Mouse (Mus musculus) hindbrain, embryonic 11.5 days (tissue): Measurements from ENCODE around the gene Mad2l1. TPM values are rescaled to one million over a fixed set of nuclear protein-coding genes. Genes with fewer than 3 reads are reported as not detected.

ENCODE experiments used
- ATAC-seq: fragments of 200-750 bp; cut with Nextera tagmentation; 2 replicates; pipeline ENCODE4 v1.8.0; 2017; ENCODE audit warnings: mild to moderate bottlenecking, moderate TSS enrichment, moderate library complexity; ENCODE audit not compliant: low FRiP score
- DNase-seq: peaks from one replicate; pipeline ENCODE4 v3.0.0-alpha.2; 2015; ENCODE audit warnings: low spot score
- H3K27ac ChIP-seq: fragments of 300-500 bp; sonication (generic); 2 replicates; pipeline ENCODE4 v1.5.1; 2014; ENCODE audit warnings: mild to moderate bottlenecking, low read depth, low read length
- H3K27me3 ChIP-seq: fragments of 300-500 bp; sonication (generic); 2 replicates; pipeline ENCODE4 v1.6.1; 2014; ENCODE audit warnings: mild to moderate bottlenecking, low read length, moderate library complexity, mixed read lengths; ENCODE audit not compliant: control insufficient read depth, insufficient read depth
- H3K36me3 ChIP-seq: fragments of 300-500 bp; sonication (generic); 2 replicates; pipeline ENCODE4 v1.6.1; 2014; ENCODE audit warnings: mild to moderate bottlenecking, low read length, moderate library complexity, mixed read lengths; ENCODE audit not compliant: control insufficient read depth, insufficient read depth
- H3K4me1 ChIP-seq: fragments of 300-500 bp; sonication (generic); replicated peaks from 2 replicates; pipeline ENCODE4 v1.6.1; 2014; ENCODE audit warnings: low read length, mixed read lengths; ENCODE audit not compliant: control insufficient read depth, insufficient read depth
- H3K4me2 ChIP-seq: fragments of 300-500 bp; sonication (generic); replicated peaks from 2 replicates; pipeline ENCODE4 v1.6.1; 2014; ENCODE audit warnings: mild to moderate bottlenecking, low read depth, low read length
- H3K4me3 ChIP-seq: fragments of 300-500 bp; sonication (generic); 2 replicates; pipeline ENCODE4 v1.5.1; 2014; ENCODE audit warnings: low read depth, low read length
- H3K9ac ChIP-seq: fragments of 300-500 bp; sonication (generic); 2 replicates; pipeline ENCODE4 v1.6.1; 2014; ENCODE audit warnings: low read depth, low read length
- H3K9me3 ChIP-seq: fragments of 300-500 bp; sonication (generic); 2 replicates; pipeline ENCODE4 v1.6.1; 2016; ENCODE audit warnings: low read length; ENCODE audit not compliant: control insufficient read depth
- WGBS: fragments of 180-500 bp; shearing (Covaris S2); extraction: QIAGEN DNeasy Blood & Tissue Kit; methylation state at CpG from one replicate; pipeline ENCODE4 v1.1.7; 2014; 5-methylcytosine and 5-hydroxymethylcytosine counted together
- polyA plus RNA-seq: library from polyadenylated mRNA; unstranded; fragments of >200 nt; fragmentation: Nextera tagmentation; extraction: Ambion mirVana; gene quantifications from 2 replicates; pipeline ENCODE4 v1.2.1, GENCODE M21; 2014

Gene Mad2l1
- 99.1 and 121 TPM in 2 replicates for polyA plus RNA-seq

DNA sequence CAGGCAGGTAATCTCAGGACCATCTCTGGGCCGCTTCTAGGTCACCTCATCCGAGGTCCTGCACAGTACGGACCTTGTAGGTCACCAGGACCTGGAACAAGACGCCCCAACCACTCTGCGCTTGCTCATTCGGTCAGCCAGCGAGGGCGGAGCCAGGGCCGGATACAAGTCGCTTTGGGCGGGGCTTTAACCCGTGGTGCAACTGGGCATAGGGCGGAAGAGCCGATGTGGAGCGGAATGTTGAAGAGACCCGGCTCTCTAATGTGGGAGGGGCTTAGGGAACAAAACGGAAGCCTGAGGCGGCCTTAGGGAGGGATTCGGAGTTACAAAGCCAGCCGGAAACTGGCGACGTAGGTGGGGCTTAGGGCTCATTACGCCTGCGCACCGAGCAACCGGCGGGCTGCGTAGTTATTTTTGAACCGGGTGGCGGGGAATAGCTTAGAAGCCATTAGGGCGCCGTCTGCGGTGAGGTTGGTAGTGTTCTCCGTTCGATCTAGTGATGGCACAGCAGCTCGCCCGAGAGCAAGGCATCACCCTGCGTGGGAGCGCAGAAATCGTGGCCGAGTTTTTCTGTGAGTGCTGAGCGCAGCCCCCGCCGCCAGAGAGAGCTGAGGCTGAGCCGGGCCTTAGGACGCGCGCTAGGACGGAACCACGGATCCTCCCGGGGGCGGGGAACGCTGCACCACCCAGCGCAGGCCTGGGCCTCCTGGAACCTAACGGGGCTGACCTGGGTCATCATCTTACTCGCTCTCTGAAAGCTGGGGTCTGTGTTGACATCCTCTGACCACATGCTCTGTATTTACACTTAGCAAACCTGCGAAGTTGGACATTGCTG lies at the start of gene Mad2l1:
Mad2l1 (plus strand) TSS at position 363 of the 835 bp plus-strand sequence.
- Histone ChIP-seq H3K4me1 (0 out of 2 replicates have a peak, but pooled peaks cover 2% of the 10 kb centered on the region), H3K9ac (peak within 1 kb of the TSS; percentile 62), H3K27me3 (no peaks in the 10 kb centered on the region), H3K9me3 (no peaks in the 10 kb centered on the region), H3K4me2 (peak within 1 kb of the TSS; percentile 54), H3K4me3 (peak within 1 kb of the TSS; percentile 60), H3K36me3 (no peaks in the 10 kb centered on the region), H3K27ac (peak within 1 kb of the TSS; percentile 47)
- ATAC-seq: peak; percentile 99
- peak; percentile 99 for DNase-seq
- under 1% methylated on average over 57 of the region's 57 CpGs for WGBS

DNA sequence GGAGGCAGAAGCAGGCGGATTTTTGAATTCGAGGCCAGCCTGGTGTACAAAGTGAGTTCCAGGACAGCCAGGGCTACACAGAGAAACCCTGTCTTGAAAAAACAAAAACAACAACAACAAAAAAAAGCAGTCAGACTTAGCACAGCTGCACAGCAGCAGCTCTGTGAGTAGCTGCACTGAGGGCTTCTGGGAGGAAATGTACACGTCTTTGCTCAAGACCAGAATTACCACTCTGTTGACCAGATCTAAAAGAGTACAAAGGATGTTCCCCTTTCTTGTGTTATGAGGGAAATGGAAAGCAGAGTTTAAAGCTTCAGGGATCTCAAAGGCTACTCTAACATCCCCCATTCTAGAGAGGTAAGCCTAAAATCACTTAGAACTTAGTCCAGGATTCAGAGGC lies 41.5 kb upstream of the Mad2l1 start:
- Histone ChIP-seq H3K9me3 (no peaks in the 10 kb centered on the region), H3K27ac (no peak overlapping the region), H3K9ac (no peak overlapping the region), H3K36me3 (no peaks in the 10 kb centered on the region), H3K4me2 (no peak overlapping the region), H3K4me1 (no peaks in the 10 kb centered on the region), H3K4me3 (no peak overlapping the region), H3K27me3 (no peaks in the 10 kb centered on the region)
- DNase-seq (no peak), ATAC-seq (no peak)
- WGBS: 85% methylated on average over 3 of the region's 3 CpGs

DNA sequence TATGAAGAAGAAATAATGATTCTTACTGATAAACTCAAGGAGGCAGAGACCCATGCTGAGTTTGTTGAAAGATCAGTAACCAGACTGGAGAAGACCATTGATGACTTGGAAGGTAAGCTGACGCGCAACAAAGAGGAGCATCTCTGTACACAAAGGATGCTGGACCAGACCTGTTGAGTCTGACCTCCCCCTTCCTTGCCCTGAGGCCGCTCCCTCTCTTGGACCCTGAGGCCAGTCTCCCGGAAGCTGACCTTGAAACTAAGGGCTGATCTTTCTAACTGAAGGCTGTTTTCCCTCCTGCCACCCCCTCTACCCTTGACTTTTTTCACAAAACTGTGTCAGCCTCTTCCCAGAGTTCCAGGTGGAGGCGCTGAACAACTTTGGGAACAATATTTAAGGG lies 18.8 kb upstream of the Mad2l1 start:
- no peak for ATAC-seq
- no peaks in the 10 kb centered on the region for H3K9me3 ChIP-seq
- no peak overlapping the region for H3K4me2 ChIP-seq
- H3K9ac ChIP-seq: no peak overlapping the region
- H3K4me3 ChIP-seq: no peak overlapping the region
- H3K27me3 ChIP-seq: no peaks in the 10 kb centered on the region
- no peak for DNase-seq
- H3K4me1 ChIP-seq: no peaks in the 10 kb centered on the region
- H3K27ac ChIP-seq: no peak overlapping the region
- 95% methylated on average over 5 of the region's 5 CpGs for WGBS
- H3K36me3 ChIP-seq: no peaks in the 10 kb centered on the region

DNA sequence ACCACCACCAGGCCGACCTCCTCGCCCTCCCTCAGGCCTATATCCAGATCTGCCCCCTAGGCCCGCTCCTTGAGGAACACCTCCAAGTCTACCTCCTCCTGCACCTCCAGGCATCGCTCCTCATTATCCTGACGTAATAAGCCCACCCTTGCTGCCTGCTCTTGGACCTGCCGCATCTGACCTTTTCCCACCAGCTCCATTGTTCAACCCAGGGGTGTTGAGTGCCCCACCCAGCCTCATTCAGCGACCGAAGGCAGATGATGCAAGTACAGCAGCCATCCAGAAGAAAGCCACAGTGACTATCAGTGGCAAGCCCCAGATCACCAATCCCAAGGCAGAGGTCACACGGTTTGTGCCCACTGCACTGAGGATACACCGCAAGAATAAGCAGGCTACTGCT lies 6.8 kb upstream of the Mad2l1 start:
- no peaks in the 10 kb centered on the region for H3K36me3 ChIP-seq
- 96% methylated on average over 10 of the region's 10 CpGs for WGBS
- H3K9ac ChIP-seq: no peak overlapping the region
- no peaks in the 10 kb centered on the region for H3K4me1 ChIP-seq
- H3K4me2 ChIP-seq: no peak overlapping the region
- no peak overlapping the region for H3K4me3 ChIP-seq
- DNase-seq (no peak), ATAC-seq (no peak)
- no peaks in the 10 kb centered on the region for H3K9me3 ChIP-seq
- no peak overlapping the region for H3K27ac ChIP-seq
- H3K27me3 ChIP-seq: no peaks in the 10 kb centered on the region

DNA sequence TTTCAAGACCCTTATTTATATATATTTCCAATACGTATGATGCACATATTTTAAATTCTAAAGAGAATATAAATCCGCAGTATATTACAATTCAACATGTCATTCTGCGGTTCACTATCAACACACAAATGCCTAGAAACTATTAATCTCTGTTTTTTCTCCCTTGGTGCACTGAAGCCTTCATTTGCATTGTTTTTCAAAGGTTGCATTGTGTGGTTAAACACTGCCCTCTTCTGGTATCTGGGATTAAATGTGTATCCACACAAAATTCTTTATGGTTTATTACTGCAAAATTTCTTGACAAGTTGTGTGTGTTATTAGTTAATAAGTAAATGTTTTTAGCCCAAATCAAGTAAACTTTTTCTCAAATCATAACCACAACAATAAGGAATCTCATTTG lies 1.9 kb upstream of the Mad2l1 start:
- WGBS: 34% methylated on average over 3 of the region's 3 CpGs
- Histone ChIP-seq H3K4me2 (no peak overlapping the region), H3K27me3 (no peaks in the 10 kb centered on the region), H3K4me1 (0 out of 2 replicates have a peak, but pooled peaks cover 2% of the 10 kb centered on the region), H3K4me3 (no peak overlapping the region), H3K36me3 (no peaks in the 10 kb centered on the region), H3K9ac (no peak overlapping the region), H3K9me3 (no peaks in the 10 kb centered on the region), H3K27ac (no peak overlapping the region)
- DNase-seq (peak; percentile 73), ATAC-seq (no peak)

DNA sequence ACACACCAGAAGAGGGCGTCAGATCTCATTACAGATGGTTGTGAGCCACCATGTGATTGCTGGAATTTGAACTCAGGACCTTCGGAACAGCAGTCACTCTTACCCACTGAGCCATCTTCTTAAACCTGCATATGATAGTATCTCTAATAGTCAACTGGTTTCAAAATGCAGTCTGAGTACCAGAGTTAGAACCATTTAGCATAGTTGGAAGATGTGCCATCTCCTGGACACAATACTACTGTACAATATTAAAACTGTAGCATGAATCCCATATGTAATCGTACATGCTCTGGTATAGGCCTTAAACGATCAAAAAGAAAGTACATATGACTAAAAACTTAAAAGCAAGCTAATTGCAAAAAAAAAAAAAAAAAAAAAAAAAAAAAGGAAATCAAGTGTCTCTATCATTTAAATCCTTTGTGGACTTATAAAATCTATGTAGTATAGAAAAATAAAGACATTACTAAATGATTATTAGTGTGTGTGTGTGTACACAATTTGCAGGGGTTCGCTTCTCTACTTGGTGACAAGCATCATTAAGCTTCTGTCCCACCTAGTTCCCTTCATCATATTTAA lies 736 bp upstream of the Mad2l1 start:
- WGBS: 81% methylated on average over 5 of the region's 5 CpGs
- H3K27me3 ChIP-seq: no peaks in the 10 kb centered on the region
- peak overlapping the region; percentile 47 for H3K27ac ChIP-seq
- H3K4me1 ChIP-seq: 0 out of 2 replicates have a peak, but pooled peaks cover 2% of the 10 kb centered on the region
- peak overlapping the region; percentile 60 for H3K4me3 ChIP-seq
- no peaks in the 10 kb centered on the region for H3K36me3 ChIP-seq
- DNase-seq: no peak
- peak overlapping the region; percentile 27 for H3K4me2 ChIP-seq
- H3K9ac ChIP-seq: peak overlapping the region; percentile 21
- no peak for ATAC-seq
- H3K9me3 ChIP-seq: no peaks in the 10 kb centered on the region

DNA sequence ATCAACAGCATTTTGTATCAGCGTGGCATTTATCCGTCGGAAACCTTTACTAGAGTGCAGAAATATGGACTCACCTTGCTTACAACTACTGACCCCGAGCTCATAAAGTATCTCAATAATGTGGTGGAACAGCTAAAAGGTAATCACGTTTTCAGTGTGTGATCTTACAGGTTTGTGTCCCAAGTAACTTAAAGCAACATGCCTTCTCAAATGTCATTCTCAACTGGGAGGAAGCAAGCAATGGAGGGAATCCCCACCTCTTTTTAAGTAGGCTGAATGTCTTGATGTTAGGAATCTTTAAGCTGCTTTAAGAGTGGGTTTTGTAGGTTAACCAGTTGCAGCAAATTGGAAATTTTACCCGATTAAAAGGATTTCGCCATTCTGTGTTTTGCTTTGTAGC lies 776 bp downstream of the Mad2l1 start:
- Histone ChIP-seq H3K9ac (peak overlapping the region; percentile 62), H3K4me2 (peak overlapping the region; percentile 54), H3K27me3 (no peaks in the 10 kb centered on the region), H3K4me3 (peak overlapping the region; percentile 60), H3K36me3 (no peaks in the 10 kb centered on the region), H3K27ac (no peak overlapping the region), H3K4me1 (0 out of 2 replicates have a peak, but pooled peaks cover 2% of the 10 kb centered on the region), H3K9me3 (no peaks in the 10 kb centered on the region)
- DNase-seq (peak; percentile 32), ATAC-seq (no peak)
- 20% methylated on average over 7 of the region's 7 CpGs for WGBS

DNA sequence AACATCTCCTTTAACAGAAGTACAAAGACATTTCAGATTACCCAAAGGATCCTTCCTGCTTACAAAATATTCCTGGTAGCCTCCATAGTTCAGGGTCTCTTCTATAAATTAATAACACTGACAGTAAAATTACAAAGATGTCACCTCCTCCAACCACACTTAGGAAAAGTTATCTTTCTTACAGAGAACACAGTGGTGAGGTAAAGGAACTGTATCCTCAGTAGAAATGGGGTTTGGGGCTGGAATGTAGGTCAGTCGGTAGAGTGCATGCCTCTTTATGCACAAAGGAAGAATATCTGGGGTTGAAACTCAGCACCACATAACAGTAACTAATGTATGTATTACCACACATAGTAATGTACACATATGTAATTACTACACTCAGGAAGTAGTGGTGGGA lies 24.8 kb downstream of the Mad2l1 start, which contains the start of gene Vmn1r32:
Vmn1r32 (minus strand) TSS at position 101 of the 400 bp plus-strand sequence.
- ATAC-seq: no peak
- no peak for DNase-seq
- H3K4me1 ChIP-seq: no peaks in the 10 kb centered on the region
- H3K27ac ChIP-seq: no peak within 1 kb of the TSS
- H3K4me3 ChIP-seq: no peak within 1 kb of the TSS
- H3K4me2 ChIP-seq: no peak within 1 kb of the TSS
- H3K36me3 ChIP-seq: no peaks in the 10 kb centered on the region
- H3K27me3 ChIP-seq: no peaks in the 10 kb centered on the region
- H3K9ac ChIP-seq: no peak within 1 kb of the TSS
- WGBS: 96% methylated on average over 1 of the region's 1 CpGs
- H3K9me3 ChIP-seq: no peaks in the 10 kb centered on the region

DNA sequence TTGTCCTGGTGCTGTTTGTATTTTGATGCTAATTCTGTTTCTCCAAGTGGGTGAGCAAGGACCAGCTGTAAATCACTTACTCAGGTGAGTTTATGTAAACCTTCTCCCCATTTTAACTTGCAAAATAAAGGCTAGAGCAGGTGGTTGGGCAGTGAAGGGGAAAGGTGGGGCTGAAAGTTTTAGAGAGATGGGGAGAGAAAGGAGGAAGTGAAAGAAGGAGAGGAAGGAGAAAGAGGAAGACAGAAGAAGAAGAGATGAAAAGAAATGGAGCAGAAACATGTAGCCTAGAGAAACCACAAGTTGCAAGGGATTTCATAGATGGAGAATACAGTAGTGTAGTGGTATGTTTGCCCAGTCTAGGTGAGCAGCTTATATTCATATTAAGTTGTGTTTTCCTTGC lies 60.6 kb downstream of the Mad2l1 start:
- no peaks in the 10 kb centered on the region for H3K9me3 ChIP-seq

More for the DNA sequence above, 60.6 kb downstream of the Mad2l1 start:
- Histone ChIP-seq H3K27ac (no peak overlapping the region), H3K4me3 (no peak overlapping the region), H3K9ac (no peak overlapping the region), H3K36me3 (no peaks in the 10 kb centered on the region), H3K27me3 (no peaks in the 10 kb centered on the region), H3K4me1 (no peaks in the 10 kb centered on the region), H3K4me2 (no peak overlapping the region)
- ATAC-seq (no peak), DNase-seq (no peak)
